Mouse (Mus musculus): ENCODE results near the gene Rfx1. TPM values are rescaled to one million over a fixed set of nuclear protein-coding genes. Genes with fewer than 3 reads are reported as not detected.

The Rfx1 gene
- polyA plus RNA-seq, 1 experiment from 2014 or later: 6.8 TPM

GRCm38 (mm10) chr8:84029272-84029671, 37.4 kb upstream of the Rfx1 start:
- H3K9me3 ChIP-seq (replicated peaks; ENCODE audit: control insufficient read depth, low read length): no peaks in the 10 kb centered on the region
- peaks cover 25% of the 10 kb centered on the region for H3K27me3 ChIP-seq (replicated peaks; ENCODE audit: control insufficient read depth, insufficient read depth, low read length)
- H3K4me1 ChIP-seq (ENCODE audit: control insufficient read depth, insufficient read depth, low read length): no peaks in the 10 kb centered on the region
- no peak overlapping the region for H3K9ac ChIP-seq (ENCODE audit: low read length)
- 88% methylated on average over 5 of the region's 5 CpGs for WGBS
- H3K4me3 ChIP-seq (ENCODE audit: low read depth, low read length): no peak overlapping the region
- no peak overlapping the region for H3K27ac ChIP-seq (ENCODE audit: low read depth, low read length)
- DNase-seq (ENCODE audit: low spot score) (no peak), ATAC-seq (no peak)
- no peak overlapping the region for H3K4me2 ChIP-seq (ENCODE audit: low read length)
- no peaks in the 10 kb centered on the region for H3K36me3 ChIP-seq (ENCODE audit: control insufficient read depth, insufficient read depth, low read length)

- WGBS: 73% methylated on average over 4 of the region's 4 CpGs
These were observed 33.9 kb upstream of the Rfx1 start for GRCm38 (mm10) chr8:84032777-84033176.

GRCm38 (mm10) chr8:84038015-84038414, 28.6 kb upstream of the Rfx1 start:
- H3K9ac ChIP-seq (ENCODE audit: low read length): no peak overlapping the region
- DNase-seq (ENCODE audit: low spot score): no peak
- H3K27ac ChIP-seq (ENCODE audit: low read depth, low read length): no peak overlapping the region
- no peak overlapping the region for H3K4me2 ChIP-seq (ENCODE audit: low read length)
- ATAC-seq: no peak
- WGBS: 85% methylated on average over 5 of the region's 5 CpGs
- H3K27me3 ChIP-seq (replicated peaks; ENCODE audit: control insufficient read depth, insufficient read depth, low read length): peaks cover 22% of the 10 kb centered on the region
- no peaks in the 10 kb centered on the region for H3K9me3 ChIP-seq (replicated peaks; ENCODE audit: control insufficient read depth, low read length)
- no peak overlapping the region for H3K4me3 ChIP-seq (ENCODE audit: low read depth, low read length)
- no peaks in the 10 kb centered on the region for H3K36me3 ChIP-seq (ENCODE audit: control insufficient read depth, insufficient read depth, low read length)
- peaks cover 5% of the 10 kb centered on the region; the same call in 1 of the 2 replicates for H3K4me1 ChIP-seq (ENCODE audit: control insufficient read depth, insufficient read depth, low read length)

More at GRCm38 (mm10) chr8:84032777-84033176, 33.9 kb upstream of the Rfx1 start:
- ATAC-seq (no peak), DNase-seq (ENCODE audit: low spot score) (no peak)
- Histone ChIP-seq H3K27me3 (replicated peaks; ENCODE audit: control insufficient read depth, insufficient read depth, low read length) (peaks cover 6% of the 10 kb centered on the region; the same call in 1 of the 2 replicates), H3K27ac (ENCODE audit: low read depth, low read length) (no peak overlapping the region), H3K4me3 (ENCODE audit: low read depth, low read length) (no peak overlapping the region), H3K4me2 (ENCODE audit: low read length) (no peak overlapping the region), H3K36me3 (ENCODE audit: control insufficient read depth, insufficient read depth, low read length) (no peaks in the 10 kb centered on the region), H3K9me3 (replicated peaks; ENCODE audit: control insufficient read depth, low read length) (no peaks in the 10 kb centered on the region), H3K9ac (ENCODE audit: low read length) (no peak overlapping the region), H3K4me1 (ENCODE audit: control insufficient read depth, insufficient read depth, low read length) (no peaks in the 10 kb centered on the region)

- no peak for ATAC-seq
These were observed 27.6 kb upstream of the Rfx1 start for GRCm38 (mm10) chr8:84039050-84039449.

GRCm38 (mm10) chr8:84042066-84042947, 24.3 kb upstream of the Rfx1 start, which contains the start of gene Il27ra:
Gene Il27ra (minus strand): TSS chr8:84042589.
- DNase-seq (ENCODE audit: low spot score) (peak; percentile 61), ATAC-seq (peak; percentile 61; the same call in 1 of the 2 replicates)
- Histone ChIP-seq H3K4me1 (ENCODE audit: control insufficient read depth, insufficient read depth, low read length) (peaks cover 5% of the 10 kb centered on the region; the same call in 1 of the 2 replicates), H3K27ac (ENCODE audit: low read depth, low read length) (no peak within 1 kb of the TSS), H3K4me3 (ENCODE audit: low read depth, low read length) (peak within 1 kb of the TSS; percentile 21), H3K9ac (ENCODE audit: low read length) (peak within 1 kb of the TSS; percentile 46; the same call in 1 of the 2 replicates), H3K9me3 (replicated peaks; ENCODE audit: control insufficient read depth, low read length) (no peaks in the 10 kb centered on the region), H3K36me3 (ENCODE audit: control insufficient read depth, insufficient read depth, low read length) (no peaks in the 10 kb centered on the region), H3K4me2 (ENCODE audit: low read length) (peak within 1 kb of the TSS; percentile 56), H3K27me3 (replicated peaks; ENCODE audit: control insufficient read depth, insufficient read depth, low read length) (peaks cover 45% of the 10 kb centered on the region)
- WGBS: 4% methylated on average over 40 of the region's 40 CpGs

More at GRCm38 (mm10) chr8:84039050-84039449, 27.6 kb upstream of the Rfx1 start:
- H3K9me3 ChIP-seq (replicated peaks; ENCODE audit: control insufficient read depth, low read length): no peaks in the 10 kb centered on the region
- no peak overlapping the region for H3K4me2 ChIP-seq (ENCODE audit: low read length)
- H3K9ac ChIP-seq (ENCODE audit: low read length): no peak overlapping the region
- H3K36me3 ChIP-seq (ENCODE audit: control insufficient read depth, insufficient read depth, low read length): no peaks in the 10 kb centered on the region
- H3K4me1 ChIP-seq (ENCODE audit: control insufficient read depth, insufficient read depth, low read length): peaks cover 5% of the 10 kb centered on the region; the same call in 1 of the 2 replicates
- H3K27ac ChIP-seq (ENCODE audit: low read depth, low read length): no peak overlapping the region
- peak; percentile 86 for DNase-seq (ENCODE audit: low spot score)
- peaks cover 32% of the 10 kb centered on the region for H3K27me3 ChIP-seq (replicated peaks; ENCODE audit: control insufficient read depth, insufficient read depth, low read length)
- WGBS: 4% methylated on average over 5 of the region's 5 CpGs
- H3K4me3 ChIP-seq (ENCODE audit: low read depth, low read length): no peak overlapping the region

- no peaks in the 10 kb centered on the region for H3K9me3 ChIP-seq (replicated peaks; ENCODE audit: control insufficient read depth, low read length)
- H3K4me1 ChIP-seq (ENCODE audit: control insufficient read depth, insufficient read depth, low read length): peaks cover 5% of the 10 kb centered on the region; the same call in 1 of the 2 replicates
- H3K27ac ChIP-seq (ENCODE audit: low read depth, low read length): no peak overlapping the region
- 42% methylated on average over 12 of the region's 12 CpGs for WGBS
- no peaks in the 10 kb centered on the region for H3K36me3 ChIP-seq (ENCODE audit: control insufficient read depth, insufficient read depth, low read length)
- ATAC-seq (no peak), DNase-seq (ENCODE audit: low spot score) (no peak)
- no peak overlapping the region for H3K9ac ChIP-seq (ENCODE audit: low read length)
- no peak overlapping the region for H3K4me2 ChIP-seq (ENCODE audit: low read length)
- H3K27me3 ChIP-seq (replicated peaks; ENCODE audit: control insufficient read depth, insufficient read depth, low read length): peaks cover 45% of the 10 kb centered on the region
- H3K4me3 ChIP-seq (ENCODE audit: low read depth, low read length): no peak overlapping the region
These were observed 23.7 kb upstream of the Rfx1 start for GRCm38 (mm10) chr8:84042948-84043342.

GRCm38 (mm10) chr8:84044103-84044502, 22.5 kb upstream of the Rfx1 start:
- no peak for ATAC-seq
- no peaks in the 10 kb centered on the region for H3K9me3 ChIP-seq (replicated peaks; ENCODE audit: control insufficient read depth, low read length)
- no peak overlapping the region for H3K4me2 ChIP-seq (ENCODE audit: low read length)
- peaks cover 5% of the 10 kb centered on the region; the same call in 1 of the 2 replicates for H3K4me1 ChIP-seq (ENCODE audit: control insufficient read depth, insufficient read depth, low read length)
- H3K9ac ChIP-seq (ENCODE audit: low read length): no peak overlapping the region
- H3K4me3 ChIP-seq (ENCODE audit: low read depth, low read length): no peak overlapping the region
- WGBS: 2% methylated on average over 7 of the region's 7 CpGs
- no peaks in the 10 kb centered on the region for H3K36me3 ChIP-seq (ENCODE audit: control insufficient read depth, insufficient read depth, low read length)
- DNase-seq (ENCODE audit: low spot score): no peak
- no peak overlapping the region for H3K27ac ChIP-seq (ENCODE audit: low read depth, low read length)
- peaks cover 45% of the 10 kb centered on the region for H3K27me3 ChIP-seq (replicated peaks; ENCODE audit: control insufficient read depth, insufficient read depth, low read length)

GRCm38 (mm10) chr8:84044900-84045299, 21.7 kb upstream of the Rfx1 start, which contains the start of gene Rln3:
Gene Rln3 (minus strand): TSS chr8:84045000.
- Histone ChIP-seq H3K27ac (ENCODE audit: low read depth, low read length) (no peak within 1 kb of the TSS), H3K9me3 (replicated peaks; ENCODE audit: control insufficient read depth, low read length) (no peaks in the 10 kb centered on the region), H3K36me3 (ENCODE audit: control insufficient read depth, insufficient read depth, low read length) (no peaks in the 10 kb centered on the region), H3K4me2 (ENCODE audit: low read length) (no peak within 1 kb of the TSS), H3K4me1 (ENCODE audit: control insufficient read depth, insufficient read depth, low read length) (peaks cover 5% of the 10 kb centered on the region; the same call in 1 of the 2 replicates), H3K9ac (ENCODE audit: low read length) (no peak within 1 kb of the TSS), H3K4me3 (ENCODE audit: low read depth, low read length) (no peak within 1 kb of the TSS), H3K27me3 (replicated peaks; ENCODE audit: control insufficient read depth, insufficient read depth, low read length) (peaks cover 45% of the 10 kb centered on the region)
- DNase-seq (ENCODE audit: low spot score) (no peak), ATAC-seq (no peak)
- WGBS: 17% methylated on average over 9 of the region's 9 CpGs

GRCm38 (mm10) chr8:84046505-84046904, 20.1 kb upstream of the Rfx1 start:
- H3K4me1 ChIP-seq (ENCODE audit: control insufficient read depth, insufficient read depth, low read length): peaks cover 5% of the 10 kb centered on the region; the same call in 1 of the 2 replicates
- no peak overlapping the region for H3K4me3 ChIP-seq (ENCODE audit: low read depth, low read length)
- no peak overlapping the region for H3K4me2 ChIP-seq (ENCODE audit: low read length)
- H3K9ac ChIP-seq (ENCODE audit: low read length): no peak overlapping the region
- no peak overlapping the region for H3K27ac ChIP-seq (ENCODE audit: low read depth, low read length)
- peaks cover 38% of the 10 kb centered on the region for H3K27me3 ChIP-seq (replicated peaks; ENCODE audit: control insufficient read depth, insufficient read depth, low read length)
- 90% methylated on average over 3 of the region's 3 CpGs for WGBS
- no peaks in the 10 kb centered on the region for H3K9me3 ChIP-seq (replicated peaks; ENCODE audit: control insufficient read depth, low read length)
- ATAC-seq (no peak), DNase-seq (ENCODE audit: low spot score) (no peak)
- no peaks in the 10 kb centered on the region for H3K36me3 ChIP-seq (ENCODE audit: control insufficient read depth, insufficient read depth, low read length)
